Mouse (Mus musculus) sigmoid colon, adult 10 weeks (tissue): ENCODE results near the gene Hip1. TPM values are rescaled to one million over a fixed set of nuclear protein-coding genes. Genes with fewer than 3 reads are reported as not detected.

Experiments used
- polyA plus RNA-seq: library from polyadenylated mRNA; stranded (reverse); fragments of 350-450 nt; fragmentation: Illumina TruSeq; extraction: RNeasy Lipid Tissue Mini Kit (QIAGEN cat#74804); gene quantifications from one replicate; pipeline ENCODE4 v1.2.3, GENCODE M21; 2014; ENCODE audit warnings: low read depth, low replicate concordance

Gene Hip1
- polyA plus RNA-seq, result 5.2 TPM

DNA sequence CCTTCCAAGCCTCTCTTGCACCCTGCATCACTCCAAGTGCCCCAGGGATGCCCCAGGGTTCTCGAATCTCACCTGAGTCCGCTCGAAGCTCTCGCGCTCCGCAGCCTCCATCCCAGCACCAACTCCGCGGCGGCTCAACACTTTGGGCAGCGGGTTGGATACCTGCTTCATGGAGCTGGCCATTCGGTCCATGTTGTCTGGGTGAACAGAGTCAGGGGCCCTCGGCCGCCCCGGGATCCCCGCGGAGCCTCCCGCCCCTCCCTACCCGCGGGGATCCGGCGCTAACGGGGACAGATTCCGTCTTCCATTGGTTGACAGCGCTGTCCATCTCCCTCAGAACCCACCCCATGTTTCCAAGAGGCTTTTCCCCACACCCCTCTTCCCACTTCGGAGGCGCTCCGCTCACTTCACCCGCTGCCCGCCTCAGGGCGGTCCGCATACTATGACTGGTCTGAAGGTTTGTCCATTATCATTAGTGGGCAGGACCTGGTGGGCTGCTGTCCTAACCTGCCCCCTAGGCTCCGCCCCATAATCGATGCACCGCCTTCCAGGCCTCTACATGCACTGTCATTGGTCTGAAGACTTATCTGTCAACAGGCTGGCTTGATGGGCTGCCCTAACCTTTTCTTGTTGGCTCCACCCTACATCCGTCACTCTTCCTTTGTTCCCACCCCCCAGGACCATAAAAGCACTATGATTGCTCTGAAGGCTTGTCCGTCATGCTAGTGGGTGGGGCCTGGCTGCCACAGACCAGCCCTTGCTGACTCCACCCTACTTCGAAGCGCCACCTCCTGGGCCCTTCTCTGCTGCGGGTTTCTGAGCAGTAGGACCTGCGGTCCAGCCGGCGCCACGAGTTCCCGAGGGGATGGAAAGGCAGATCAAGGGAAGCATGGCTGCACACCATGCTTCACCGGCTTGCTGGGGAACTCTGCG is at the start of gene Hip1:
Hip1 (minus strand) TSS at position 256 of the 933 bp plus-strand sequence.

DNA sequence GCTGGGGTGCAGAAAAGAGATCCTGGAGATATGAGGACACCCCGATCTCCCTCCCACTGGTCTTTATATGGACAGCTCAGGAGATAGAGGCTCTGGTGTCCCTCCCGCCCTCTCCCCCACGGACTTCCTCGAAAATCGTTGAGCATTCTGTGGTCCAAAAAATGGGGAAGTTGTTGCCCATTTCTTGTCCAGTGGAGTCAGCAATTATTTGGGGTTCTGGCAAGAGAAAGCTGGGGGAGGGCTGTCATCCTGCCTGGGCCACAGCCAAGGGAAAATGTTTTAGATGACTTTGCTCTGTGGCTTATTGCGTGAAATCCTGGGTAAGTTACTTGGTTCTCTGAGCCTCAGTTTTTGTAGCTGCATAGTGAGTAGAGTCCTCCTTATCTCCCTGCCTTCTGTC is 28.1 kb upstream of the Hip1 start, which contains the start of gene Ccl24:
Ccl24 (minus strand) TSS at position 44 of the 400 bp plus-strand sequence.

DNA sequence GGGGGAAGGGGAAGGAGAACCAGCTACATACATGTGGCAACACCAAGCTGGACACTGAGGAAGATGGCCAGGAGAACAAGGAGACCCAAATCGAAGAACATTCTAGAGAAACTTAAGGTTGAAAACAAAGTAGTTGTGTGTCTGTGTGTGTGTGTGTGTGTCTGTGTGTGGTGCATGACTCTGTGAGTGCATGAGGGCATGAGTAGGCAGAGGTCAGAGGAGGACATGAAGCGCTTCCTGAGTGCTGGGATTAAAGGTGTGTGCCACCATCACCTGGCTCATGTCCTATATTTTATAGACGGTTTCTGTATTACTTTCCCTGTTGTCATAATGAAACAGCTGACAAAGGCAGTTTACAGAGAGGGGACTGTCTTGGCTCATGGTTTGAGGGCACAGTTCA is 18.5 kb upstream of the Hip1 start, which contains the start of gene Ccl26:
Ccl26 (minus strand) TSS at position 101 of the 400 bp plus-strand sequence.

DNA sequence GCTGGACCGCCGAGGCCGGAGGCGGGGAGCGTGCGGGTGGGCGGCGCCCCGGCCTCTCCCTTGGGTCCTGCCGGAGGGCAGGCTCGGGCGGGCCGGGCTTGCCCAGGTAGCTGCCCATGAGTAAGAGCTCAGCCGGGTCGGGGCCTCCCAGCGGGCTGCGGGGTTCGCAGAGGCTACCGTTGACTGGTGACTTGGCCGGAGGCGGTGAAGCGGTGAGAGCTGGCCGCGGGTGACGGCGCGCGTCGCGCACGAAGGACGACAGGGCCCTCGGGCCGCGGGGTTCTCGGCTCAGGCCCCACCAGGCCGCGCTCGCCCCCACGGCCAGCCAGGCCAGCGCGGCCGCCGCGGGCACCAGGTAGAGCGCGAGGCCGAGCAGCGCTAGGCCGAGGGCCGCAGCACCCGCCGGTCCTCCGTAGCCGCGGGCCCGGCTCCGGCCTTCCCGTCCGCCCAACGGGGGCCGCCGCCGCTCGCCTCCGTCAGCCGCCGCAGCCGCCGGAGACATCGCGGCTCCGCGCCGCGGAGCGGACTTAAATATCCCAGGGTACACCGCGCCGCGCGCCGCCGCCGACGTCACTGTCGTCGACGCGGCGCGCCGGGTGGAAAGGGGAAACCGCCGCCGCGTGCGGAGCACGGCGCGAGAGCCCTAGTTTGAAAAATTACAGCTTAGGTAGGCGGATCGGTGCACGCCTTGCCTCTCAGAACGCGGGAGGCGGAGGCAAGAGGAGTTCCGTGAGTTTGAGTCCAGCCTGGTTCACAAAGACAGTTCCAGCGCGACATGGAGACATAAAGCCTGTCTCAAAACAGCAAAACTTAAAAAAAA is 150.7 kb downstream of the Hip1 start, which contains the start of gene Pom121:
Pom121 (minus strand) TSS at position 543 of the 820 bp plus-strand sequence.

DNA sequence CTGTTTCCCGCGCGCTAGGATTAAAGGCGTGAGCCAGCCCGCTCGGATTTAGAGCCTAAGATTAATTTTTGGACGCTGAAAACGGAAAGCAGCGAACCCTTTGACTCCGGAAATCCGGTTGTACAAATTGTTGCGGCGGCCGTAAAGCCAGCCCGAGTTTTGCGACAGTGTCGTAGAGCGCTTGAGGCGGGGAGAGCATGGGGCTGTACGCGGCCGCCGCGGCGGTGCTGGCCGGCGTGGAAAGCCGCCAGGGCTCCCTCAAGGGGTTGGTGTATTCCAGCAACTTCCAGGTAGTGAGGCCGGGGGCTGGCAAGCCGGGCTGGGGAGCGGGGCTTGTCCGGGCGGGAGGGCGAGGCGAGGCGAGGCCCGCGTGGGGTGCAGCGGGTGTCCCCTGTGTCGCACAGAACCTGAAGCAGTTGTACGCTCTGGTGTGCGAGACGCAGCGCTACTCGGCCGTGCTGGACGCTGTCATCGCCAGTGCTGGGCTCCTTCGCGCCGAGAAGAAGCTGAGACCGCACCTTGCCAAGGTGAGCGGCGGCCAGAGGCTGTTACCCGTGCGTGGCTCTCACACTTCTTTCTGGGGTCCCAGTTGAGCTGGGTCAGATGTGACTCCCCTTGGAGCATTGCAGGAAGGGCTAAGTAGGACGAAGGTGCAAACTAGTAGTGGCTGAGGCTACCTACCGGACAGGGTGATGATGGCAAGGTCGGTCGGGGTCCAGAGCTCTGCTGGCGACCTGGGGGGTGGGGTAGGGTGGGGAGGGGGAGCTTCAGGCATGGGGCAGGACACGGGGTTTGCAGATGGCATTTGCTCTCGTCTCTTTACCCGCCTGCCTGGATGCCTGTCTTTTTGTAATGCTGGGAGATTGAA is 174.9 kb downstream of the Hip1 start, which contains the start of gene Nsun5:
Nsun5 (plus strand) TSS at position 167 of the 868 bp plus-strand sequence.

Other genes with a start within 250 kb of the Hip1 start
- not detected for gene Fkbp6, start 195.1 kb downstream of the Hip1 start, polyA plus RNA-seq
- not detected for gene Trim50, start 191.8 kb downstream of the Hip1 start, polyA plus RNA-seq
- 4.1 TPM for gene Nsun5, start 175.2 kb downstream of the Hip1 start, polyA plus RNA-seq
- gene Pom121, start 150.6 kb downstream of the Hip1 start, polyA plus RNA-seq, result 3.0 TPM
- gene Ccl26, start 18.4 kb upstream of the Hip1 start, polyA plus RNA-seq, result not detected
- gene Ccl24, start 27.9 kb upstream of the Hip1 start, polyA plus RNA-seq, result 0.69 TPM
- gene Rhbdd2, start 87.5 kb upstream of the Hip1 start, polyA plus RNA-seq, result 8.6 TPM
- 25.8 TPM for gene Por, start 124.9 kb upstream of the Hip1 start, polyA plus RNA-seq
- 4.8 TPM for gene Tmem120a, start 199.3 kb upstream of the Hip1 start, polyA plus RNA-seq
- not detected for gene Styxl1, start 233.3 kb upstream of the Hip1 start, polyA plus RNA-seq
- 35.4 TPM for gene Mdh2, start 233.4 kb upstream of the Hip1 start, polyA plus RNA-seq